ENCODE assay signal across 7 mouse cellular contexts in genomic region chr7:126799050-126799467, GRCm38 (mm10). TPM values are rescaled to one million over a fixed set of nuclear protein-coding genes. Genes with fewer than 3 reads are reported as not detected.
DNase-seq lines count a peak whose midpoint lies in the region; ATAC-seq and TF ChIP-seq lines count a peak whose summit lies in the region.

No protein-coding gene starts in this region.

- peak overlapping the region; percentile 95 for H3K27ac ChIP-seq in embryonic facial prominence, embryonic 12.5 days
- H3K27ac ChIP-seq in heart, adult 2 months: peak overlapping the region; percentile 100
- peak overlapping the region; percentile 99 for H3K27ac ChIP-seq in limb, embryonic 13.5 days
- peak overlapping the region; percentile 96 for H3K27ac ChIP-seq in midbrain, embryonic 16.5 days (ENCODE audit: low read length)

- WGBS in embryonic facial prominence, embryonic 12.5 days: under 1% methylated on average over 29 of the region's 36 CpGs
- WGBS in heart, adult 2 months: under 1% methylated on average over 32 of the region's 36 CpGs
- WGBS in limb, embryonic 13.5 days: under 1% methylated on average over 29 of the region's 36 CpGs
- WGBS in midbrain, embryonic 16.5 days: under 1% methylated on average over 25 of the region's 36 CpGs

- H3K4me3 ChIP-seq in embryonic facial prominence, embryonic 12.5 days: peak overlapping the region; percentile 85
- H3K4me3 ChIP-seq in heart, adult 2 months: peak overlapping the region; percentile 94
- H3K4me3 ChIP-seq in limb, embryonic 13.5 days: peak overlapping the region; percentile 87
- H3K4me3 ChIP-seq in midbrain, embryonic 16.5 days (ENCODE audit: low read depth, low read length): peak overlapping the region; percentile 88

- TF ChIP-seq EP300 in heart, adult 2 months (IDR thresholded peaks at IDR 0.05; ENCODE audit: insufficient read depth, low read depth, low read length): peak; percentile 61; the same call in 1 of the 2 replicates

- H3K36me3 ChIP-seq in embryonic facial prominence, embryonic 12.5 days: peaks cover 33% of the 10 kb centered on the region
- peaks cover 15% of the 10 kb centered on the region for H3K36me3 ChIP-seq in heart, adult 2 months (ENCODE audit: control insufficient read depth, insufficient read depth, low read length)
- peaks cover 52% of the 10 kb centered on the region for H3K36me3 ChIP-seq in limb, embryonic 13.5 days
- peaks cover 9% of the 10 kb centered on the region for H3K36me3 ChIP-seq in midbrain, embryonic 16.5 days (ENCODE audit: control insufficient read depth, insufficient read depth, low read length)

- peak; percentile 96 for DNase-seq in adrenal gland, postnatal 25 days
- DNase-seq in heart, adult 2 months: peak; percentile 95 to 99
- peak; percentile 98 to 99 for DNase-seq in kidney, adult 8-10 months
- peak; percentile 85 to 93 for DNase-seq in spleen, postnatal 10 days (ENCODE audit: low spot score in 2 of 2)

- peak overlapping the region; percentile 88 for H3K9ac ChIP-seq in embryonic facial prominence, embryonic 12.5 days
- peak overlapping the region; percentile 87 for H3K9ac ChIP-seq in heart, adult 2 months (ENCODE audit: low read depth, low read length)
- H3K9ac ChIP-seq in limb, embryonic 13.5 days: peak overlapping the region; percentile 91
- peak overlapping the region; percentile 90 for H3K9ac ChIP-seq in midbrain, embryonic 16.5 days (ENCODE audit: low read depth, low read length)

- peak; percentile 95 for ATAC-seq in embryonic facial prominence, embryonic 12.5 days (ENCODE audit: insufficient number of reproducible peaks, insufficient read depth, low FRiP score, low TSS enrichment)
- ATAC-seq in limb, embryonic 13.5 days (ENCODE audit: low FRiP score, low read depth): peak; percentile 96
- peak; percentile 95 for ATAC-seq in midbrain, embryonic 16.5 days

- peak; percentile 100 for TF ChIP-seq POLR2A in heart, adult 2 months (IDR thresholded peaks at IDR 0.05; ENCODE audit: insufficient read depth, low read depth, low read length)

- no peaks in the 10 kb centered on the region for H3K27me3 ChIP-seq in embryonic facial prominence, embryonic 12.5 days
- no peaks in the 10 kb centered on the region for H3K27me3 ChIP-seq in heart, adult 2 months (ENCODE audit: control insufficient read depth, insufficient read depth, low read length)
- no peaks in the 10 kb centered on the region for H3K27me3 ChIP-seq in limb, embryonic 13.5 days
- H3K27me3 ChIP-seq in midbrain, embryonic 16.5 days (ENCODE audit: control insufficient read depth, insufficient read depth, low read depth, low read length): no peaks in the 10 kb centered on the region

- TF ChIP-seq CTCF in heart, adult 2 months (IDR thresholded peaks at IDR 0.05): peak; percentile 64; the same call in 1 of the 2 replicates

- peaks cover 30% of the 10 kb centered on the region for H3K4me1 ChIP-seq in embryonic facial prominence, embryonic 12.5 days
- H3K4me1 ChIP-seq in heart, adult 2 months (ENCODE audit: control insufficient read depth, insufficient read depth, low read length): peaks cover 5% of the 10 kb centered on the region
- peaks cover 40% of the 10 kb centered on the region for H3K4me1 ChIP-seq in limb, embryonic 13.5 days
- peaks cover 28% of the 10 kb centered on the region for H3K4me1 ChIP-seq in midbrain, embryonic 16.5 days (ENCODE audit: control insufficient read depth, insufficient read depth, low read length)

- intact Hi-C loops in heart, adult 2 months (cut with DNase I): loop anchor here (2.0 kb wide), 3 partner anchors 18 to 38 kb away; partner anchors contain the start of gene Tbx6

- H3K9me3 ChIP-seq in embryonic facial prominence, embryonic 12.5 days: no peaks in the 10 kb centered on the region
- H3K9me3 ChIP-seq in limb, embryonic 13.5 days: no peaks in the 10 kb centered on the region
- H3K9me3 ChIP-seq in midbrain, embryonic 16.5 days (replicated peaks; ENCODE audit: control insufficient read depth, low read length, poor library complexity, severe bottlenecking): no peaks in the 10 kb centered on the region

- no peaks in the 10 kb centered on the region for H3K79me2 ChIP-seq in heart, adult 2 months (replicated peaks; ENCODE audit: control insufficient read depth, insufficient read depth, low read length)

- H3K4me2 ChIP-seq in embryonic facial prominence, embryonic 12.5 days (replicated peaks): peak overlapping the region; percentile 84
- peak overlapping the region; percentile 91 for H3K4me2 ChIP-seq in limb, embryonic 13.5 days (replicated peaks)
- peak overlapping the region; percentile 93 for H3K4me2 ChIP-seq in midbrain, embryonic 16.5 days (ENCODE audit: low read length)

RNA-seq across cellular contexts. Expression of gene Fam57b, which starts 1.6 kb away (rescaled TPM):
- total RNA-seq in adrenal gland, postnatal 25 days (2021): 17.2 and 17.3 TPM in 2 replicates
- 1.2 and 2.0 TPM in 2 replicates for polyA plus RNA-seq in embryonic facial prominence, embryonic 12.5 days (2016; fragmentation: Nextera tagmentation; extraction: Ambion mirVana)
- total RNA-seq in heart, adult 2 months (2021): 1 to 10 TPM; 7.4 to 8.8 TPM
- 9.0 and 12.8 TPM in 2 replicates for polyA plus RNA-seq in heart, adult 2 months (2012; rRNA removed)
- 0.18 and 0.52 TPM in 2 replicates for polyA plus RNA-seq in limb, embryonic 13.5 days (2015; fragmentation: Nextera tagmentation; extraction: Ambion mirVana)
- 55.0 and 61.1 TPM in 2 replicates for polyA plus RNA-seq in midbrain, embryonic 16.5 days (2015; fragmentation: Nextera tagmentation; extraction: Ambion mirVana)

RNA-seq across cellular contexts. Expression of gene Ppp4c, which starts 6.8 kb away (rescaled TPM):
- total RNA-seq in adrenal gland, postnatal 25 days (2021): 91.5 and 101 TPM in 2 replicates
- 362 and 385 TPM in 2 replicates for polyA plus RNA-seq in embryonic facial prominence, embryonic 12.5 days (2016; fragmentation: Nextera tagmentation; extraction: Ambion mirVana)
- 10 to 100 TPM; 31.8 to 31.9 TPM for total RNA-seq in heart, adult 2 months (2021)
- polyA plus RNA-seq in heart, adult 2 months (2012; rRNA removed): 65.6 and 99.5 TPM in 2 replicates
- polyA plus RNA-seq in limb, embryonic 13.5 days (2015; fragmentation: Nextera tagmentation; extraction: Ambion mirVana): 287 and 322 TPM in 2 replicates
- polyA plus RNA-seq in midbrain, embryonic 16.5 days (2015; fragmentation: Nextera tagmentation; extraction: Ambion mirVana): 155 and 182 TPM in 2 replicates

RNA-seq across cellular contexts. Expression of gene Tbx6, which starts 17.8 kb away (rescaled TPM):
- 0.67 and 1.6 TPM in 2 replicates for total RNA-seq in adrenal gland, postnatal 25 days (2021)
- polyA plus RNA-seq in embryonic facial prominence, embryonic 12.5 days (2016; fragmentation: Nextera tagmentation; extraction: Ambion mirVana): 0.61 and 0.85 TPM in 2 replicates
- under 1 TPM; 0.44 to 0.66 TPM for total RNA-seq in heart, adult 2 months (2021)
- polyA plus RNA-seq in heart, adult 2 months (2012; rRNA removed): 2.3 and 2.9 TPM in 2 replicates
- polyA plus RNA-seq in limb, embryonic 13.5 days (2015; fragmentation: Nextera tagmentation; extraction: Ambion mirVana): 0.53 and 0.64 TPM in 2 replicates
- polyA plus RNA-seq in midbrain, embryonic 16.5 days (2015; fragmentation: Nextera tagmentation; extraction: Ambion mirVana): 0.51 and 0.64 TPM in 2 replicates

RNA-seq across cellular contexts. Expression of gene Ypel3, which starts 22.3 kb away (rescaled TPM):
- 122 and 181 TPM in 2 replicates for total RNA-seq in adrenal gland, postnatal 25 days (2021)
- polyA plus RNA-seq in embryonic facial prominence, embryonic 12.5 days (2016; fragmentation: Nextera tagmentation; extraction: Ambion mirVana): 118 and 119 TPM in 2 replicates
- 10 to 100 TPM; 60.2 to 89.9 TPM for total RNA-seq in heart, adult 2 months (2021)
- 115 and 144 TPM in 2 replicates for polyA plus RNA-seq in heart, adult 2 months (2012; rRNA removed)
- polyA plus RNA-seq in limb, embryonic 13.5 days (2015; fragmentation: Nextera tagmentation; extraction: Ambion mirVana): 114 and 121 TPM in 2 replicates
- polyA plus RNA-seq in midbrain, embryonic 16.5 days (2015; fragmentation: Nextera tagmentation; extraction: Ambion mirVana): 162 and 191 TPM in 2 replicates

RNA-seq across cellular contexts. Expression of gene 4930451I11Rik, which starts 32.4 kb away (rescaled TPM):
- total RNA-seq in adrenal gland, postnatal 25 days (2021): not detected in 2 replicates
- not detected in 2 replicates for polyA plus RNA-seq in embryonic facial prominence, embryonic 12.5 days (2016; fragmentation: Nextera tagmentation; extraction: Ambion mirVana)
- total RNA-seq in heart, adult 2 months (2021): not detected
- not detected in 2 replicates for polyA plus RNA-seq in heart, adult 2 months (2012; rRNA removed)
- not detected in 2 replicates for polyA plus RNA-seq in limb, embryonic 13.5 days (2015; fragmentation: Nextera tagmentation; extraction: Ambion mirVana)
- not detected in 2 replicates for polyA plus RNA-seq in midbrain, embryonic 16.5 days (2015; fragmentation: Nextera tagmentation; extraction: Ambion mirVana)

Comparison
In these comparisons a context has a peak if more than half of its experiments do, and no peak if none do; other contexts are left out.
1. Peak in every context shown above with its lines: DNase-seq, ATAC-seq, H3K4me3 ChIP-seq and H3K27ac ChIP-seq.